Mouse (Mus musculus) cortical plate, adult 2 months (tissue): Measurements from ENCODE around the gene Zfr.
A peak's percentile ranks its signal among the peaks of the same experiment; 100 is the strongest.

ENCODE experiments used
- CTCF ChIP-seq: fragments of 200-500 bp; IDR thresholded peaks from 2 replicates; pipeline ENCODE4 v1.5.1; 2011; ENCODE audit warnings: mild to moderate bottlenecking, control low read depth, low read length; ENCODE audit not compliant: insufficient read depth; ENCODE audit errors: extremely low read depth
- POLR2A ChIP-seq: fragments of 200-500 bp; IDR thresholded peaks from 2 replicates; pipeline ENCODE4 v1.6.1; 2011; ENCODE audit warnings: mild to moderate bottlenecking, low read length, control low read depth; ENCODE audit not compliant: insufficient read depth; ENCODE audit errors: extremely low read depth

DNA sequence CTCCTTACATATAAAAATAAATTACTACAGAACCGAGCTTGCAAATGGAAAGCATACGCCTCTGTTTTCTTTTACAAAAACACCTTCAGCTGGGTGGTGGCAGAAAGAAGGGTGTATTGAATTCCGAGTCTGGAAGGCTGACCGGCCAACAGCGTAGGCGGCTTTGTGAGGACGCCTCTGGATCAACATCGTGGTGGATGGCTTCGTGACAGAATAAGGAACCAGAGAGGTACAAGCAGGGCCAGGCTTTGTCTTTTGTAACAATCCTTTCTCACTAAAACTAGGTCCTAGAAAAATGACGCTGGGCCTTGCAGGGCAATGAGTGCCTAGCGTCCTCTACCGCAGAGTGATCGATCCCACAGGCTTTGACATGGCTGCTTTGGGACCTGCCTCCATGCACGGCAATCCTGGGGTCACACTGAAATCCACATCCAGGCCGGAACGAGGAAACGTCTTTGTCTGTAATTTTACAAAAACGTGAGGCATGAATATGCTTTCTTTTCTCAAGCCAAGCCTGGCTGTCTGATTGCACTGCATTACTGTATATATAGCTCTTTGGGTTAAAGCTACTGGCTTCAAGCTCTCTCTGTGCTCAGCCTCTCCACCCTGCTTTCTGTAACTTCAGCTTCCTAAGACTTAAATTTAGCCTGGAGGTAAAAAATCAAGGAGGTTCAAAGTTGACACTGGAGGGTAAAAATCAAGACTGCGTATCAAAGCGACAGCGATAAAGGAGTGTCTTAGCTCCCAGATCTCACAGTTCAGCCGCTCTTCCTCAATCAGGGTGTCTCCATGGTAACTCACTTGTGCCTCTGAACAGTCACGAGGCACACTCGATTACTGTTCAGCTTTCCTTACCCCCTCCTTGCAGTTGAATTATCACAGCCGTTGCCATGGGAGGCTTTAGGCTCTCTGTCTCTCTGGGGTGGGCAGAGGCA is 24.3 kb upstream of the Zfr start:
- TF ChIP-seq CTCF (no peak), POLR2A (0 out of 2 replicates have a peak, but pooled peaks have one; percentile 22)
